Mouse (Mus musculus): Measurements from ENCODE around the gene Ezh1.

DNA sequence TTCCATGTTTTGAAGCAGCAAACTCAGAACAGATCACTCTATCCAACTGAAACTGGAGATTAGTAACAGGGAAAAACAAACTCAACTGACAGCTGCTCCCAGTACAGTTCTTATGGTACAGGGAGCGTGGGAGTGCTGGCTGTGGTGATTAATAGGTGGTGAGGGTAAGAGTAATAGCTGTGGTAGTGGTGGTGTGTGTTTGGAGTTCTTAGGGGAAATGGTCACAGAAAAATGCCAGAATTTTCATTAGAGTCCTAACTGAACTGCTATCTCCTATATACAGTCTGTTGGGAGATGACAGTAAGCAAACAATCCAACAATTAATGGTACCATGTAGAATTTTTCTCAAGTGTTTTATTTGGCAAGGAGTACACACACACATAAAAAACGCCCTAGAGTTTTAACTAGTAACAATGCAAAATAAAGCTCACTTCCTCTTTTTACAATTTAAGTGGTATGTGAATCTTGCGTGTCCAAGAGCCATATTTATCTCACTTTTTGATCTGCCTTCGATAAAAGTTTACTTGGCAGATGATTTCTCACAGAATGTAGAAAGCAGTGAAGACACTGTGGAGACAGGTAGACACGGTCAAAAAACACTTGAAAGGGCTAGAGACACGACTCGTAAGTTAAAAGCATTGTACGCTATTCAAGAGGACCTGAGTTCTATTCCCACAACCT lies 4.8 kb downstream of the Ezh1 start:
- TF ChIP-seq GATA1 (IDR thresholded peaks at IDR 0.05; ENCODE audit: low read length) (no peak), TAL1 (IDR thresholded peaks at IDR 0.05; ENCODE audit: low read length) (no peak)

All from erythroblast, embryonic 14.5 days (primary cell).